Mouse (Mus musculus) MEL (cell line): ENCODE results near the gene Tfap2c. TPM values are rescaled to one million over a fixed set of nuclear protein-coding genes. Genes with fewer than 3 reads are reported as not detected.

Experiments
- DNase-seq: peaks from one replicate; pipeline ENCODE4 v3.0.0; 2011; ENCODE audit warnings: low read depth, low spot score
- H3K27ac ChIP-seq: 2 replicates; pipeline ENCODE4 v1.5.1; 2012; ENCODE audit warnings: low read depth, mild to moderate bottlenecking, control low read depth, low read length, moderate library complexity; ENCODE audit not compliant: control insufficient read depth
- H3K27me3 ChIP-seq, 2 experiments: fragments of 150-350 bp in 1 of 2; sonication (generic) in 1 of 2; 2 replicates each; pipeline ENCODE4 v1.6.1; 2012; ENCODE audit warnings: low read length in 2 of 2, mild to moderate bottlenecking in 2 of 2, improper control_type of control experiment in 1 of 2, moderate library complexity in 1 of 2; ENCODE audit not compliant: insufficient read depth in 2 of 2, control insufficient read depth in 1 of 2
- H3K36me3 ChIP-seq, 2 experiments: 2 replicates each; pipeline ENCODE4 v1.6.1; 2012 to 2014; ENCODE audit warnings: low read length in 2 of 2, improper control_type of control experiment in 1 of 2, inconsistent platforms in 1 of 2, mild to moderate bottlenecking in 1 of 2; ENCODE audit not compliant: insufficient read depth in 2 of 2, control insufficient read depth in 1 of 2
- H3K4me1 ChIP-seq, 2 experiments: fragments of 150-350 bp in 1 of 2; sonication (generic) in 1 of 2; 2 replicates each; pipeline ENCODE4 v1.6.1; 2012; ENCODE audit warnings: low read length in 2 of 2, improper control_type of control experiment in 1 of 2, mild to moderate bottlenecking in 1 of 2; ENCODE audit not compliant: insufficient read depth in 2 of 2, control insufficient read depth in 1 of 2
- H3K4me3 ChIP-seq, 2 experiments: fragments of 150-350 bp in 1 of 2; sonication (generic) in 1 of 2; 2 replicates each; pipeline ENCODE4 v1.5.1; 2012; ENCODE audit warnings: low read depth in 2 of 2, low read length in 2 of 2, mild to moderate bottlenecking in 2 of 2, moderate library complexity in 2 of 2, control low read depth in 1 of 2, improper control_type of control experiment in 1 of 2; ENCODE audit not compliant: control insufficient read depth in 1 of 2, insufficient read depth in 1 of 2
- H3K79me2 ChIP-seq: 2 replicates; pipeline ENCODE4 v1.6.1; 2012; ENCODE audit warnings: mild to moderate bottlenecking, low read length, moderate library complexity; ENCODE audit not compliant: control insufficient read depth, poor library complexity, insufficient read depth
- H3K9ac ChIP-seq: 2 replicates; pipeline ENCODE4 v1.6.1; 2012; ENCODE audit warnings: low read depth, mild to moderate bottlenecking, control low read depth, low read length, moderate library complexity; ENCODE audit not compliant: control insufficient read depth, poor library complexity, severe bottlenecking
- H3K9me3 ChIP-seq: fragments of 150-350 bp; sonication (generic); replicated peaks from 2 replicates; pipeline ENCODE4 v1.6.1; 2012; ENCODE audit warnings: mild to moderate bottlenecking, low read length, improper control_type of control experiment, moderate library complexity; ENCODE audit not compliant: insufficient read depth
- BHLHE40 ChIP-seq: IDR thresholded peaks from 2 replicates; pipeline ENCODE4 v1.6.1; 2012; ENCODE audit warnings: low read depth, mild to moderate bottlenecking, inconsistent platforms, low read length, improper control_type of control experiment, borderline replicate concordance
- CHD1 ChIP-seq: IDR thresholded peaks from 2 replicates; pipeline ENCODE4 v1.6.1; 2012; ENCODE audit warnings: low read depth, mild to moderate bottlenecking, inconsistent platforms, low read length, improper control_type of control experiment
- ELF1 ChIP-seq: IDR thresholded peaks from 2 replicates; pipeline ENCODE4 v1.6.1; 2014; ENCODE audit warnings: low read depth, mild to moderate bottlenecking, inconsistent platforms, low read length, improper control_type of control experiment, moderate library complexity
- EP300 ChIP-seq, 2 experiments: IDR thresholded peaks; 2 replicates each; pipeline ENCODE4 v1.6.1; 2011; ENCODE audit warnings: improper control_type of control experiment in 2 of 2, low read length in 2 of 2, low read depth in 1 of 2, mild to moderate bottlenecking in 1 of 2
- ETS1 ChIP-seq: IDR thresholded peaks from 2 replicates; pipeline ENCODE4 v1.6.1; 2012; ENCODE audit warnings: low read depth, mild to moderate bottlenecking, inconsistent platforms, low read length, improper control_type of control experiment, moderate library complexity
- MAFK ChIP-seq: IDR thresholded peaks from 2 replicates; pipeline ENCODE4 v1.6.1; 2011; ENCODE audit warnings: low read depth, mild to moderate bottlenecking, low read length, improper control_type of control experiment, borderline replicate concordance
- MXI1 ChIP-seq: IDR thresholded peaks from 2 replicates; pipeline ENCODE4 v1.6.1; 2011; ENCODE audit warnings: mild to moderate bottlenecking, low read depth, low read length, improper control_type of control experiment
- MYB ChIP-seq: IDR thresholded peaks from 2 replicates; pipeline ENCODE4 v1.6.1; 2011; ENCODE audit warnings: mild to moderate bottlenecking, low read depth, low read length, improper control_type of control experiment
- MYC ChIP-seq: IDR thresholded peaks from 2 replicates; pipeline ENCODE4 v1.6.1; 2011; ENCODE audit warnings: low read depth, mild to moderate bottlenecking, low read length, improper control_type of control experiment, moderate library complexity
- NELFE ChIP-seq: IDR thresholded peaks from 2 replicates; pipeline ENCODE4 v1.6.1; 2011; ENCODE audit warnings: low read depth, low read length, improper control_type of control experiment
- POLR2A ChIP-seq, 2 experiments: IDR thresholded peaks; 2 replicates each; pipeline ENCODE4 v1.6.1; 2011 to 2012; ENCODE audit warnings: low read length in 2 of 2, mild to moderate bottlenecking in 2 of 2, control low read depth in 1 of 2, improper control_type of control experiment in 1 of 2, low read depth in 1 of 2, moderate library complexity in 1 of 2; ENCODE audit not compliant: control insufficient read depth in 1 of 2, insufficient read depth in 1 of 2, poor library complexity in 1 of 2
- POLR2AphosphoS5 ChIP-seq: IDR thresholded peaks from 2 replicates; pipeline ENCODE4 v1.6.1; 2012; ENCODE audit warnings: low read depth, borderline replicate concordance, mild to moderate bottlenecking, inconsistent platforms, low read length, moderate library complexity, mixed read lengths
- RAD21 ChIP-seq: IDR thresholded peaks from 2 replicates; pipeline ENCODE4 v1.6.1; 2011; ENCODE audit warnings: mild to moderate bottlenecking, low read depth, low read length, improper control_type of control experiment
- SMC3 ChIP-seq: IDR thresholded peaks from 2 replicates; pipeline ENCODE4 v1.6.1; 2011; ENCODE audit warnings: low read depth, low read length, improper control_type of control experiment
- TAL1 ChIP-seq: IDR thresholded peaks from 2 replicates; pipeline ENCODE4 v1.6.1; 2012; ENCODE audit warnings: mild to moderate bottlenecking, inconsistent platforms, low read length, moderate library complexity, mixed read lengths
- TBP ChIP-seq: IDR thresholded peaks from 2 replicates; pipeline ENCODE4 v1.8.0; 2011; ENCODE audit warnings: low read depth, low read length, improper control_type of control experiment
- TCF12 ChIP-seq: IDR thresholded peaks from 2 replicates; pipeline ENCODE4 v1.6.1; 2014; ENCODE audit warnings: low read depth, mild to moderate bottlenecking, inconsistent platforms, low read length, improper control_type of control experiment, moderate library complexity
- USF2 ChIP-seq, 2 experiments: IDR thresholded peaks; 2 replicates each; pipeline ENCODE4 v1.6.1; 2011 to 2012; ENCODE audit warnings: improper control_type of control experiment in 2 of 2, low read length in 2 of 2, borderline replicate concordance in 1 of 2, inconsistent platforms in 1 of 2, low read depth in 1 of 2, mild to moderate bottlenecking in 1 of 2; ENCODE audit not compliant: insufficient read depth in 1 of 2
- ZKSCAN1 ChIP-seq: IDR thresholded peaks from 2 replicates; pipeline ENCODE4 v1.6.1; 2012; ENCODE audit warnings: low read depth, mild to moderate bottlenecking, inconsistent platforms, low read length, improper control_type of control experiment, moderate library complexity
- polyA plus RNA-seq, 2 experiments: library from polyadenylated mRNA; stranded (reverse) in 1 of 2; unstranded in 1 of 2; fragments of >175 nt in 1 of 2; fragments of >200 nt in 1 of 2; gene quantifications; 2 replicates each; pipeline versions ENCODE4 v1.2.1 to v1.2.4; 2012; ENCODE audit warnings: low replicate concordance in 2 of 2, low read depth in 1 of 2; ENCODE audit not compliant: insufficient read length in 2 of 2, insufficient read depth in 1 of 2, missing spikeins in 1 of 2
- total RNA-seq: library from RNA; depleted of rRNA; stranded (reverse); fragments of 300-350 nt; gene quantifications from 2 replicates; pipeline ENCODE4 v1.2.3, GENCODE M21; 2012

The Tfap2c gene
- total and polyA plus RNA-seq, 3 experiments, result not detected

- H3K9me3 ChIP-seq, result no peaks in the 10 kb centered on the region
- TF ChIP-seq TCF12 (no peak), MAFK (no peak)
- no peaks in the 10 kb centered on the region for H3K36me3 ChIP-seq
- H3K27me3 ChIP-seq, result no peaks in the 10 kb centered on the region
- no peaks in the 10 kb centered on the region for H3K79me2 ChIP-seq
- H3K27ac ChIP-seq, result no peak overlapping the region
- H3K4me3 ChIP-seq, result no peak overlapping the region
- no peaks in the 10 kb centered on the region for H3K4me1 ChIP-seq
- DNase-seq, result no peak
- H3K9ac ChIP-seq, result no peak overlapping the region
These were observed 1.4 kb upstream of the Tfap2c start for GRCm38 (mm10) chr2:172547807-172548586.

GRCm38 (mm10) chr2:172548672-172549255 lies 629 bp upstream of the Tfap2c start:
- Histone ChIP-seq H3K27me3 (no peaks in the 10 kb centered on the region), H3K27ac (no peak overlapping the region), H3K9ac (no peak overlapping the region), H3K36me3 (no peaks in the 10 kb centered on the region), H3K9me3 (no peaks in the 10 kb centered on the region), H3K4me3 (no peak overlapping the region), H3K4me1 (no peaks in the 10 kb centered on the region), H3K79me2 (no peaks in the 10 kb centered on the region)
- DNase-seq, result no peak
- TF ChIP-seq MYB (no peak), ETS1 (no peak), POLR2A (IDR thresholded peaks at IDR 0.05; ENCODE audit: control insufficient read depth in 1 of 2, insufficient read depth in 1 of 2, low read depth in 1 of 2, low read length in 2 of 2, poor library complexity in 1 of 2) (no peak), ZKSCAN1 (no peak), MAFK (no peak), MYC (no peak), TAL1 (no peak), BHLHE40 (no peak)

- TF ChIP-seq TCF12, result no peak
- TF ChIP-seq CHD1, result no peak
- TF ChIP-seq TBP, result no peak
- TF ChIP-seq TAL1, result no peak
- TF ChIP-seq POLR2AphosphoS5, result no peak
- TF ChIP-seq ELF1, result no peak
- TF ChIP-seq EP300 (IDR thresholded peaks at IDR 0.05; ENCODE audit: low read depth in 1 of 2, low read length in 2 of 2), result no peak
- no peak for TF ChIP-seq NELFE
- TF ChIP-seq MYC, result no peak
- no peak for TF ChIP-seq USF2 (IDR thresholded peaks at IDR 0.05; ENCODE audit: borderline replicate concordance in 1 of 2, insufficient read depth in 1 of 2, low read depth in 1 of 2, low read length in 2 of 2)
- TF ChIP-seq MXI1, result no peak
- TF ChIP-seq RAD21, result no peak
- TF ChIP-seq MYB, result no peak
- no peak for TF ChIP-seq SMC3
- Histone ChIP-seq H3K4me3 (no peak overlapping the region), H3K9me3 (no peaks in the 10 kb centered on the region), H3K36me3 (no peaks in the 10 kb centered on the region), H3K27me3 (no peaks in the 10 kb centered on the region), H3K4me1 (no peaks in the 10 kb centered on the region), H3K27ac (no peak overlapping the region), H3K9ac (no peak overlapping the region), H3K79me2 (no peaks in the 10 kb centered on the region)
- DNase-seq, result no peak
These were observed 1.1 kb downstream of the Tfap2c start for GRCm38 (mm10) chr2:172550364-172551080.
